Mouse (Mus musculus) MEL (cell line): Measurements from ENCODE around the gene Gm10322. TPM values are rescaled to one million over a fixed set of nuclear protein-coding genes. Genes with fewer than 3 reads are reported as not detected.

Source experiments
- DNase-seq: peaks from one replicate; pipeline ENCODE4 v3.0.0; 2011; ENCODE audit warnings: low read depth, low spot score
- H3K27ac ChIP-seq: 2 replicates; pipeline ENCODE4 v1.5.1; 2012; ENCODE audit warnings: low read depth, mild to moderate bottlenecking, control low read depth, low read length, moderate library complexity; ENCODE audit not compliant: control insufficient read depth
- H3K27me3 ChIP-seq, 2 experiments: fragments of 150-350 bp in 1 of 2; sonication (generic) in 1 of 2; 2 replicates each; pipeline ENCODE4 v1.6.1; 2012; ENCODE audit warnings: low read length in 2 of 2, mild to moderate bottlenecking in 2 of 2, improper control_type of control experiment in 1 of 2, moderate library complexity in 1 of 2; ENCODE audit not compliant: insufficient read depth in 2 of 2, control insufficient read depth in 1 of 2
- H3K36me3 ChIP-seq, 2 experiments: 2 replicates each; pipeline ENCODE4 v1.6.1; 2012 to 2014; ENCODE audit warnings: low read length in 2 of 2, improper control_type of control experiment in 1 of 2, inconsistent platforms in 1 of 2, mild to moderate bottlenecking in 1 of 2; ENCODE audit not compliant: insufficient read depth in 2 of 2, control insufficient read depth in 1 of 2
- H3K4me1 ChIP-seq, 2 experiments: fragments of 150-350 bp in 1 of 2; sonication (generic) in 1 of 2; 2 replicates each; pipeline ENCODE4 v1.6.1; 2012; ENCODE audit warnings: low read length in 2 of 2, improper control_type of control experiment in 1 of 2, mild to moderate bottlenecking in 1 of 2; ENCODE audit not compliant: insufficient read depth in 2 of 2, control insufficient read depth in 1 of 2
- H3K4me3 ChIP-seq, 2 experiments: fragments of 150-350 bp in 1 of 2; sonication (generic) in 1 of 2; 2 replicates each; pipeline ENCODE4 v1.5.1; 2012; ENCODE audit warnings: low read depth in 2 of 2, low read length in 2 of 2, mild to moderate bottlenecking in 2 of 2, moderate library complexity in 2 of 2, control low read depth in 1 of 2, improper control_type of control experiment in 1 of 2; ENCODE audit not compliant: control insufficient read depth in 1 of 2, insufficient read depth in 1 of 2
- H3K79me2 ChIP-seq: 2 replicates; pipeline ENCODE4 v1.6.1; 2012; ENCODE audit warnings: mild to moderate bottlenecking, low read length, moderate library complexity; ENCODE audit not compliant: control insufficient read depth, poor library complexity, insufficient read depth
- H3K9ac ChIP-seq: 2 replicates; pipeline ENCODE4 v1.6.1; 2012; ENCODE audit warnings: low read depth, mild to moderate bottlenecking, control low read depth, low read length, moderate library complexity; ENCODE audit not compliant: control insufficient read depth, poor library complexity, severe bottlenecking
- H3K9me3 ChIP-seq: fragments of 150-350 bp; sonication (generic); replicated peaks from 2 replicates; pipeline ENCODE4 v1.6.1; 2012; ENCODE audit warnings: mild to moderate bottlenecking, low read length, improper control_type of control experiment, moderate library complexity; ENCODE audit not compliant: insufficient read depth
- CHD1 ChIP-seq: IDR thresholded peaks from 2 replicates; pipeline ENCODE4 v1.6.1; 2012; ENCODE audit warnings: low read depth, mild to moderate bottlenecking, inconsistent platforms, low read length, improper control_type of control experiment
- CHD2 ChIP-seq: IDR thresholded peaks from 2 replicates; pipeline ENCODE4 v1.6.1; 2011; ENCODE audit warnings: low read length, improper control_type of control experiment
- ELF1 ChIP-seq: IDR thresholded peaks from 2 replicates; pipeline ENCODE4 v1.6.1; 2014; ENCODE audit warnings: low read depth, mild to moderate bottlenecking, inconsistent platforms, low read length, improper control_type of control experiment, moderate library complexity
- EP300 ChIP-seq, 2 experiments: IDR thresholded peaks; 2 replicates each; pipeline ENCODE4 v1.6.1; 2011; ENCODE audit warnings: improper control_type of control experiment in 2 of 2, low read length in 2 of 2, low read depth in 1 of 2, mild to moderate bottlenecking in 1 of 2
- ETS1 ChIP-seq: IDR thresholded peaks from 2 replicates; pipeline ENCODE4 v1.6.1; 2012; ENCODE audit warnings: low read depth, mild to moderate bottlenecking, inconsistent platforms, low read length, improper control_type of control experiment, moderate library complexity
- GABPA ChIP-seq: IDR thresholded peaks from 2 replicates; pipeline ENCODE4 v1.6.1; 2012; ENCODE audit warnings: low read depth, mild to moderate bottlenecking, inconsistent platforms, low read length, improper control_type of control experiment, moderate library complexity
- GATA1 ChIP-seq: IDR thresholded peaks from 2 replicates; pipeline ENCODE4 v1.6.1; 2011; ENCODE audit warnings: low read depth, low read length, improper control_type of control experiment
- HCFC1 ChIP-seq: IDR thresholded peaks from 2 replicates; pipeline ENCODE4 v1.6.1; 2012; ENCODE audit warnings: low read depth, mild to moderate bottlenecking, inconsistent platforms, low read length, improper control_type of control experiment, moderate library complexity
- JUND ChIP-seq: IDR thresholded peaks from 2 replicates; pipeline ENCODE4 v1.6.1; 2011; ENCODE audit warnings: low read depth, mild to moderate bottlenecking, improper control_type of control experiment, low read length
- KAT2A ChIP-seq: conservative IDR thresholded peaks from 2 replicates; pipeline ENCODE4 v1.6.1; 2012; ENCODE audit warnings: low read depth, low read length, improper control_type of control experiment, inconsistent platforms
- MAFK ChIP-seq: IDR thresholded peaks from 2 replicates; pipeline ENCODE4 v1.6.1; 2011; ENCODE audit warnings: low read depth, mild to moderate bottlenecking, low read length, improper control_type of control experiment, borderline replicate concordance
- MAX ChIP-seq: IDR thresholded peaks from 2 replicates; pipeline ENCODE4 v1.6.1; 2011; ENCODE audit warnings: low read length, improper control_type of control experiment
- MAZ ChIP-seq: IDR thresholded peaks from 2 replicates; pipeline ENCODE4 v1.6.1; 2012; ENCODE audit warnings: low read depth, mild to moderate bottlenecking, inconsistent platforms, low read length, improper control_type of control experiment
- MYB ChIP-seq: IDR thresholded peaks from 2 replicates; pipeline ENCODE4 v1.6.1; 2011; ENCODE audit warnings: mild to moderate bottlenecking, low read depth, low read length, improper control_type of control experiment
- MYC ChIP-seq: IDR thresholded peaks from 2 replicates; pipeline ENCODE4 v1.6.1; 2011; ENCODE audit warnings: low read depth, mild to moderate bottlenecking, low read length, improper control_type of control experiment, moderate library complexity
- NELFE ChIP-seq: IDR thresholded peaks from 2 replicates; pipeline ENCODE4 v1.6.1; 2011; ENCODE audit warnings: low read depth, low read length, improper control_type of control experiment
- NRF1 ChIP-seq: IDR thresholded peaks from 2 replicates; pipeline ENCODE4 v1.6.1; 2014; ENCODE audit warnings: low read depth, mild to moderate bottlenecking, inconsistent platforms, low read length, improper control_type of control experiment, moderate library complexity; ENCODE audit not compliant: poor library complexity, insufficient read depth, severe bottlenecking
- POLR2AphosphoS2 ChIP-seq: IDR thresholded peaks from 2 replicates; pipeline ENCODE4 v1.6.1; 2011; ENCODE audit warnings: low read length, improper control_type of control experiment
- POLR2AphosphoS5 ChIP-seq: IDR thresholded peaks from 2 replicates; pipeline ENCODE4 v1.6.1; 2012; ENCODE audit warnings: low read depth, borderline replicate concordance, mild to moderate bottlenecking, inconsistent platforms, low read length, moderate library complexity, mixed read lengths
- RAD21 ChIP-seq: IDR thresholded peaks from 2 replicates; pipeline ENCODE4 v1.6.1; 2011; ENCODE audit warnings: mild to moderate bottlenecking, low read depth, low read length, improper control_type of control experiment
- RCOR1 ChIP-seq: IDR thresholded peaks from 2 replicates; pipeline ENCODE4 v1.6.1; 2012; ENCODE audit warnings: low read depth, mild to moderate bottlenecking, inconsistent platforms, low read length, improper control_type of control experiment
- SIN3A ChIP-seq: IDR thresholded peaks from 2 replicates; pipeline ENCODE4 v1.6.1; 2012; ENCODE audit warnings: low read length, improper control_type of control experiment, inconsistent platforms
- SMC3 ChIP-seq: IDR thresholded peaks from 2 replicates; pipeline ENCODE4 v1.6.1; 2011; ENCODE audit warnings: low read depth, low read length, improper control_type of control experiment
- TAL1 ChIP-seq: IDR thresholded peaks from 2 replicates; pipeline ENCODE4 v1.6.1; 2012; ENCODE audit warnings: mild to moderate bottlenecking, inconsistent platforms, low read length, moderate library complexity, mixed read lengths
- TBP ChIP-seq: IDR thresholded peaks from 2 replicates; pipeline ENCODE4 v1.8.0; 2011; ENCODE audit warnings: low read depth, low read length, improper control_type of control experiment
- TCF12 ChIP-seq: IDR thresholded peaks from 2 replicates; pipeline ENCODE4 v1.6.1; 2014; ENCODE audit warnings: low read depth, mild to moderate bottlenecking, inconsistent platforms, low read length, improper control_type of control experiment, moderate library complexity
- USF1 ChIP-seq: IDR thresholded peaks from 2 replicates; pipeline ENCODE4 v1.6.1; 2014; ENCODE audit warnings: low read depth, mild to moderate bottlenecking, inconsistent platforms, low read length, improper control_type of control experiment, moderate library complexity
- USF2 ChIP-seq, 2 experiments: IDR thresholded peaks; 2 replicates each; pipeline ENCODE4 v1.6.1; 2011 to 2012; ENCODE audit warnings: improper control_type of control experiment in 2 of 2, low read length in 2 of 2, borderline replicate concordance in 1 of 2, inconsistent platforms in 1 of 2, low read depth in 1 of 2, mild to moderate bottlenecking in 1 of 2; ENCODE audit not compliant: insufficient read depth in 1 of 2
- ZKSCAN1 ChIP-seq: IDR thresholded peaks from 2 replicates; pipeline ENCODE4 v1.6.1; 2012; ENCODE audit warnings: low read depth, mild to moderate bottlenecking, inconsistent platforms, low read length, improper control_type of control experiment, moderate library complexity
- ZMIZ1 ChIP-seq: IDR thresholded peaks from 2 replicates; pipeline ENCODE4 v1.6.1; 2012; ENCODE audit warnings: low read depth, mild to moderate bottlenecking, inconsistent platforms, low read length, improper control_type of control experiment, moderate library complexity
- polyA plus RNA-seq, 2 experiments: library from polyadenylated mRNA; stranded (reverse) in 1 of 2; unstranded in 1 of 2; fragments of >175 nt in 1 of 2; fragments of >200 nt in 1 of 2; gene quantifications; 2 replicates each; pipeline versions ENCODE4 v1.2.1 to v1.2.4; 2012; ENCODE audit warnings: low replicate concordance in 2 of 2, low read depth in 1 of 2; ENCODE audit not compliant: insufficient read length in 2 of 2, insufficient read depth in 1 of 2, missing spikeins in 1 of 2
- total RNA-seq: library from RNA; depleted of rRNA; stranded (reverse); fragments of 300-350 nt; gene quantifications from 2 replicates; pipeline ENCODE4 v1.2.3, GENCODE M21; 2012

Gm10322 gene
- total and polyA plus RNA-seq, 3 experiments = 0.58 TPM; not detected in 2

- Histone ChIP-seq H3K27ac (no peak overlapping the region), H3K27me3 (0 out of 4 replicates have a peak, but pooled peaks cover 0 to 1% of the 10 kb centered on the region in 2 experiments)
Observed at GRCm38 (mm10) chr10:59617776-59618175, 1.9 kb downstream of the Gm10322 start.

GRCm38 (mm10) chr10:59621355-59621754 lies 5.5 kb downstream of the Gm10322 start:
- TF ChIP-seq SIN3A (no peak), KAT2A (no peak), ZKSCAN1 (no peak), EP300 (IDR thresholded peaks at IDR 0.05; ENCODE audit: low read depth in 1 of 2, low read length in 2 of 2) (no peak), TCF12 (no peak), POLR2AphosphoS5 (no peak), CHD1 (no peak), TBP (no peak), ELF1 (no peak), HCFC1 (no peak), CHD2 (no peak), USF2 (IDR thresholded peaks at IDR 0.05; ENCODE audit: borderline replicate concordance in 1 of 2, insufficient read depth in 1 of 2, low read depth in 1 of 2, low read length in 2 of 2) (no peak), GABPA (no peak), RAD21 (no peak), ZMIZ1 (no peak), MAX (no peak), USF1 (no peak), TAL1 (no peak), JUND (no peak), MAZ (no peak)
- H3K36me3 ChIP-seq = peaks cover 0 to 4% of the 10 kb centered on the region in 2 experiments; a peak in 2 of 4 replicates
- no peak overlapping the region for H3K27ac ChIP-seq
- H3K79me2 ChIP-seq = no peaks in the 10 kb centered on the region; the same call in 1 of the 2 replicates
- no peak overlapping the region for H3K4me3 ChIP-seq
- 0 out of 4 replicates have a peak, but pooled peaks cover 0 to 1% of the 10 kb centered on the region in 2 experiments for H3K27me3 ChIP-seq
- no peak overlapping the region for H3K9ac ChIP-seq
- no peaks in the 10 kb centered on the region for H3K9me3 ChIP-seq
- peaks cover 0 to 8% of the 10 kb centered on the region in 2 experiments; a peak in 1 of 4 replicates for H3K4me1 ChIP-seq
- DNase-seq = peak; percentile 29

More at GRCm38 (mm10) chr10:59617776-59618175, 1.9 kb downstream of the Gm10322 start:
- no peak for DNase-seq
- TF ChIP-seq CHD1 (no peak), POLR2AphosphoS2 (no peak), TBP (no peak), GATA1 (no peak), NRF1 (no peak), MYB (no peak), NELFE (no peak), RCOR1 (no peak), MYC (no peak), POLR2AphosphoS5 (no peak), ETS1 (no peak), RAD21 (no peak), MAX (no peak), USF1 (no peak), MAFK (no peak), USF2 (IDR thresholded peaks at IDR 0.05; ENCODE audit: borderline replicate concordance in 1 of 2, insufficient read depth in 1 of 2, low read depth in 1 of 2, low read length in 2 of 2) (no peak), SMC3 (no peak)
- Histone ChIP-seq H3K79me2 (peaks cover 11% of the 10 kb centered on the region), H3K4me1 (peaks cover 0 to 18% of the 10 kb centered on the region in 2 experiments; a peak in 3 of 4 replicates), H3K9ac (no peak overlapping the region), H3K9me3 (no peaks in the 10 kb centered on the region), H3K4me3 (no peak overlapping the region), H3K36me3 (peaks cover 0 to 6% of the 10 kb centered on the region in 2 experiments; a peak in 2 of 4 replicates)
